Mouse (Mus musculus) C2C12 (cell line): ENCODE results near the gene Gm21312. TPM values are rescaled to one million over a fixed set of nuclear protein-coding genes. Genes with fewer than 3 reads are reported as not detected.
"Not testable (repeated sequence)": the region's sequence is repeated elsewhere in the genome, so short reads cannot be mapped to it uniquely, and the experiment has no call there.

ENCODE experiments used
- H3K27me3 ChIP-seq: one replicate; pipeline ENCODE4 v1.6.1; 2011; ENCODE audit not compliant: control insufficient read depth, insufficient read depth, insufficient read length
- H3K36me3 ChIP-seq: one replicate; pipeline ENCODE4 v1.6.1; 2011; ENCODE audit not compliant: control insufficient read depth, insufficient read depth
- H3K4me3 ChIP-seq: one replicate; pipeline ENCODE4 v1.5.1; 2011; ENCODE audit warnings: mild to moderate bottlenecking, control low read depth; ENCODE audit not compliant: poor library complexity, insufficient read depth, severe bottlenecking
- H3K79me2 ChIP-seq: one replicate; pipeline ENCODE4 v1.6.1; 2011; ENCODE audit not compliant: control insufficient read depth, insufficient read depth
- H3K79me3 ChIP-seq: one replicate; pipeline ENCODE4 v1.6.1; 2011; ENCODE audit warnings: low read depth, control low read depth
- H3ac ChIP-seq: one replicate; pipeline ENCODE3; 2011; ENCODE audit warnings: low read depth; ENCODE audit not compliant: control insufficient read depth, insufficient read length
- FOSL1 ChIP-seq: IDR thresholded peaks from one replicate; pipeline ENCODE4 v1.8.0; 2011; ENCODE audit warnings: mild to moderate bottlenecking, low read length; ENCODE audit not compliant: poor library complexity, insufficient read depth, severe bottlenecking
- long read RNA-seq, 2 experiments: library from polyadenylated mRNA; unstranded; transcript quantifications; one replicate each; pipeline ENCODE4 v2.0.0; 2019 to 2020
- polyA plus RNA-seq: library from polyadenylated mRNA; unstranded; fragments of >200 nt; fragmentation: generic; extraction: Trizol; gene quantifications from one replicate; pipeline ENCODE4 v1.2.1, GENCODE M21; 2012; ENCODE audit warnings: missing spikeins

Gene Gm21312
- polyA plus RNA-seq, result 0.13 TPM
- long read RNA-seq, experiment 1, result 0 reads
- long read RNA-seq, experiment 2, result 0 reads

DNA sequence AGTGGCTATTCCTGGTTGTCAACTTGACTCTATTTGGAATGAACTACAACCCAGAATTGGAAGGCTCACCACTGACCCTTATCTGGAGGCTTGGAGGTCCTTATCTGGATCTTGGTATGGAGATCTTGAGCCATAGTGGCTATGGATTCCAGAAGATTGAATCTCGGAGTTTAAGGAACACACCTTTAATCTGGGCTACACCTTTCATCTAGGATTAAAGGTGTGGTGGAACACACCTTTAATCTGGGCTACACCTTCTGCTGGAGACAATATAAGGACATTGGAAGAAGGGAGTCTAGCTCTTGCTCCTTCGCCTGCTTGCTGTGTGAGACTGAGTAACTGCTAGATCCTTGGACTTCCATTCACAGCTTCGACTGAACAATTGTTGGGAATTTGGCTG is at the start of gene Gm21312:
Gene Gm21312, plus strand, starts transcription at position 301 of the 400 bp plus-strand sequence.
- not testable (repeated sequence) for H3K27me3 ChIP-seq, H3K79me2 ChIP-seq, H3ac ChIP-seq, H3K4me3 ChIP-seq, H3K36me3 ChIP-seq, H3K79me3 ChIP-seq

DNA sequence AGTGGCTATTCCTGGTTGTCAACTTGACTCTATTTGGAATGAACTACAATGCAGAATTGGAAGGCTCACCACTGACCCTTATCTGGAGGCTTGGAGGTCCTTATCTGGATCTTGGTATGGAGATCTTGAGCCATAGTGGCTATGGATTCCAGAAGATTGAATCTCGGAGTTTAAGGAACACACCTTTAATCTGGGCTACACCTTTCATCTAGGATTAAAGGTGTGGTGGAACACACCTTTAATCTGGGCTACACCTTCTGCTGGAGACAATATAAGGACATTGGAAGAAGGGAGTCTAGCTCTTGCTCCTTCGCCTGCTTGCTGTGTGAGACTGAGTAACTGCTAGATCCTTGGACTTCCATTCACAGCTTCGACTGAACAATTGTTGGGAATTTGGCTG is 34.1 kb upstream of the Gm21312 start, which contains the start of gene Gm21293:
Gene Gm21293, plus strand, starts transcription at position 301 of the 400 bp plus-strand sequence.
- H3K4me3 ChIP-seq, H3K79me2 ChIP-seq, H3K36me3 ChIP-seq, H3K27me3 ChIP-seq, H3K79me3 ChIP-seq, H3ac ChIP-seq: not testable (repeated sequence)

DNA sequence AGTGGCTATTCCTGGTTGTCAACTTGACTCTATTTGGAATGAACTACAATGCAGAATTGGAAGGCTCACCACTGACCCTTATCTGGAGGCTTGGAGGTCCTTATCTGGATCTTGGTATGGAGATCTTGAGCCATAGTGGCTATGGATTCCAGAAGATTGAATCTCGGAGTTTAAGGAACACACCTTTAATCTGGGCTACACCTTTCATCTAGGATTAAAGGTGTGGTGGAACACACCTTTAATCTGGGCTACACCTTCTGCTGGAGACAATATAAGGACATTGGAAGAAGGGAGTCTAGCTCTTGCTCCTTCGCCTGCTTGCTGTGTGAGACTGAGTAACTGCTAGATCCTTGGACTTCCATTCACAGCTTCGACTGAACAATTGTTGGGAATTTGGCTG is 25.6 kb upstream of the Gm21312 start, which contains the start of gene Gm6763:
Gene Gm6763, plus strand, starts transcription at position 301 of the 400 bp plus-strand sequence.
- H3K79me3 ChIP-seq, H3K4me3 ChIP-seq, H3K79me2 ChIP-seq, H3ac ChIP-seq, H3K36me3 ChIP-seq, H3K27me3 ChIP-seq: not testable (repeated sequence)

DNA sequence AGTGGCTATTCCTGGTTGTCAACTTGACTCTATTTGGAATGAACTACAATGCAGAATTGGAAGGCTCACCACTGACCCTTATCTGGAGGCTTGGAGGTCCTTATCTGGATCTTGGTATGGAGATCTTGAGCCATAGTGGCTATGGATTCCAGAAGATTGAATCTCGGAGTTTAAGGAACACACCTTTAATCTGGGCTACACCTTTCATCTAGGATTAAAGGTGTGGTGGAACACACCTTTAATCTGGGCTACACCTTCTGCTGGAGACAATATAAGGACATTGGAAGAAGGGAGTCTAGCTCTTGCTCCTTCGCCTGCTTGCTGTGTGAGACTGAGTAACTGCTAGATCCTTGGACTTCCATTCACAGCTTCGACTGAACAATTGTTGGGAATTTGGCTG is 17.1 kb upstream of the Gm21312 start, which contains the start of gene Gm8764:
Gene Gm8764, plus strand, starts transcription at position 301 of the 400 bp plus-strand sequence.
- H3K36me3 ChIP-seq, H3K4me3 ChIP-seq, H3ac ChIP-seq, H3K79me3 ChIP-seq, H3K79me2 ChIP-seq, H3K27me3 ChIP-seq: not testable (repeated sequence)

DNA sequence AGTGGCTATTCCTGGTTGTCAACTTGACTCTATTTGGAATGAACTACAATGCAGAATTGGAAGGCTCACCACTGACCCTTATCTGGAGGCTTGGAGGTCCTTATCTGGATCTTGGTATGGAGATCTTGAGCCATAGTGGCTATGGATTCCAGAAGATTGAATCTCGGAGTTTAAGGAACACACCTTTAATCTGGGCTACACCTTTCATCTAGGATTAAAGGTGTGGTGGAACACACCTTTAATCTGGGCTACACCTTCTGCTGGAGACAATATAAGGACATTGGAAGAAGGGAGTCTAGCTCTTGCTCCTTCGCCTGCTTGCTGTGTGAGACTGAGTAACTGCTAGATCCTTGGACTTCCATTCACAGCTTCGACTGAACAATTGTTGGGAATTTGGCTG is 8.6 kb upstream of the Gm21312 start, which contains the start of gene Gm21304:
Gene Gm21304, plus strand, starts transcription at position 301 of the 400 bp plus-strand sequence.
- not testable (repeated sequence) for H3K27me3 ChIP-seq

DNA sequence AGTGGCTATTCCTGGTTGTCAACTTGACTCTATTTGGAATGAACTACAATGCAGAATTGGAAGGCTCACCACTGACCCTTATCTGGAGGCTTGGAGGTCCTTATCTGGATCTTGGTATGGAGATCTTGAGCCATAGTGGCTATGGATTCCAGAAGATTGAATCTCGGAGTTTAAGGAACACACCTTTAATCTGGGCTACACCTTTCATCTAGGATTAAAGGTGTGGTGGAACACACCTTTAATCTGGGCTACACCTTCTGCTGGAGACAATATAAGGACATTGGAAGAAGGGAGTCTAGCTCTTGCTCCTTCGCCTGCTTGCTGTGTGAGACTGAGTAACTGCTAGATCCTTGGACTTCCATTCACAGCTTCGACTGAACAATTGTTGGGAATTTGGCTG is 8.4 kb downstream of the Gm21312 start, which contains the start of gene Gm20765:
Gene Gm20765, plus strand, starts transcription at position 301 of the 400 bp plus-strand sequence.
- not testable (repeated sequence) for H3K27me3 ChIP-seq, H3K36me3 ChIP-seq, H3ac ChIP-seq, H3K79me3 ChIP-seq, H3K4me3 ChIP-seq, H3K79me2 ChIP-seq

More for the DNA sequence above, 8.6 kb upstream of the Gm21312 start, which contains the start of gene Gm21304:
- not testable (repeated sequence) for H3K79me2 ChIP-seq, H3K36me3 ChIP-seq, H3ac ChIP-seq, H3K4me3 ChIP-seq, H3K79me3 ChIP-seq

DNA sequence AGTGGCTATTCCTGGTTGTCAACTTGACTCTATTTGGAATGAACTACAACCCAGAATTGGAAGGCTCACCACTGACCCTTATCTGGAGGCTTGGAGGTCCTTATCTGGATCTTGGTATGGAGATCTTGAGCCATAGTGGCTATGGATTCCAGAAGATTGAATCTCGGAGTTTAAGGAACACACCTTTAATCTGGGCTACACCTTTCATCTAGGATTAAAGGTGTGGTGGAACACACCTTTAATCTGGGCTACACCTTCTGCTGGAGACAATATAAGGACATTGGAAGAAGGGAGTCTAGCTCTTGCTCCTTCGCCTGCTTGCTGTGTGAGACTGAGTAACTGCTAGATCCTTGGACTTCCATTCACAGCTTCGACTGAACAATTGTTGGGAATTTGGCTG is 16.9 kb downstream of the Gm21312 start, which contains the start of gene Gm4340:
Gene Gm4340, plus strand, starts transcription at position 301 of the 400 bp plus-strand sequence.
- H3K27me3 ChIP-seq, H3K79me3 ChIP-seq, H3K36me3 ChIP-seq, H3K4me3 ChIP-seq, H3ac ChIP-seq, H3K79me2 ChIP-seq: not testable (repeated sequence)

DNA sequence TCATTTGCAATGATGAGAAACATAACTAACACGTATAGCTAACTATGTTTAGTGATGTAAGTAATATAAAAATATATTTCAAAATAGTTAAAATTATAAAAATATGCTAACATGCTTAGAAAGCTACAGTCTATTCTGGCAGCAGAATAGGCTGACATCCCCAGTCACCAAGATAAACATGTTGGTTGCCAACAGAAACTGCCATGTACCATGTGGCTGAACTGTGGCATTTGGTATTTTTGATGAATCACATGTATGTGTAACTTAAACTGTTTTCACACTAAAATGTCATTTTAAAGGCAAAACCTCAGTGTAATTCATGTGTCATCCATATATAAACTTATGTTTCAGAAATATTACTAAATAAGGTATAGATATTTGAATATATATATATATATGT is 32.8 kb downstream of the Gm21312 start:
- no peak for TF ChIP-seq FOSL1
- H3K27me3 ChIP-seq, result no peaks in the 10 kb centered on the region
- H3K79me2 ChIP-seq, result no peaks in the 10 kb centered on the region
- H3K4me3 ChIP-seq, result no peak overlapping the region
- no peak overlapping the region for H3ac ChIP-seq
- H3K79me3 ChIP-seq, result no peaks in the 10 kb centered on the region
- H3K36me3 ChIP-seq, result no peaks in the 10 kb centered on the region
